Mouse (Mus musculus) left cerebral cortex, postnatal 25 days (tissue): ENCODE results near the gene Plekhh3. TPM values are rescaled to one million over a fixed set of nuclear protein-coding genes. Genes with fewer than 3 reads are reported as not detected.
A peak's percentile ranks its signal among the peaks of the same experiment; 100 is the strongest.

Experiments
- DNase-seq, 2 experiments: peaks; one replicate each; pipeline ENCODE4 v3.0.0; 2022; ENCODE audit warnings: low spot score in 2 of 2, mixed read lengths in 1 of 2
- intact Hi-C: fragments of 180-260 bp; cut with DNase I; formaldehyde crosslinking; loops from one replicate; pipeline ENCODE4 v1.15.1; 2025
- total RNA-seq, 2 experiments: library from RNA; stranded (reverse); gene quantifications; 2 replicates each; pipeline ENCODE4 v1.2.3; 2021

The Plekhh3 gene
- total RNA-seq, 2 experiments from 2014 or later = 8.8 to 11.5 TPM

- no peak for DNase-seq
- intact Hi-C loops = no loop called here
Measured at GRCm38 (mm10) chr11:101188166-101188805, 17.1 kb upstream of the Plekhh3 start.

GRCm38 (mm10) chr11:101187541-101187940 is 16.4 kb upstream of the Plekhh3 start:
- no peak for DNase-seq
- intact Hi-C loops = no loop called here

- intact Hi-C loops = no loop called here
- no peak for DNase-seq
Measured at GRCm38 (mm10) chr11:101186526-101187247, 15.5 kb upstream of the Plekhh3 start.

- DNase-seq = no peak
- intact Hi-C loops = no loop called here
Measured at GRCm38 (mm10) chr11:101185441-101185840, 14.3 kb upstream of the Plekhh3 start.

GRCm38 (mm10) chr11:101184984-101185383 is 13.8 kb upstream of the Plekhh3 start:
- intact Hi-C loops = no loop called here
- DNase-seq = no peak

- DNase-seq = no peak
- intact Hi-C loops = no loop called here
Measured at GRCm38 (mm10) chr11:101182771-101183517, 11.8 kb upstream of the Plekhh3 start.

GRCm38 (mm10) chr11:101181961-101182360 is 10.8 kb upstream of the Plekhh3 start:
- DNase-seq = no peak
- intact Hi-C loops = no loop called here

- DNase-seq = no peak
- intact Hi-C loops = no loop called here
Measured at GRCm38 (mm10) chr11:101180846-101181740, 9.9 kb upstream of the Plekhh3 start.

GRCm38 (mm10) chr11:101180261-101180660 is 9.1 kb upstream of the Plekhh3 start:
- no peak for DNase-seq
- intact Hi-C loops = no loop called here

GRCm38 (mm10) chr11:101179306-101179705 is 8.2 kb upstream of the Plekhh3 start:
- intact Hi-C loops = no loop called here
- no peak for DNase-seq

- no peak for DNase-seq
Measured at GRCm38 (mm10) chr11:101178061-101179058, 7.2 kb upstream of the Plekhh3 start.

GRCm38 (mm10) chr11:101176933-101177773 is 6.0 kb upstream of the Plekhh3 start:
- peak; percentile 73 to 81 for DNase-seq
- intact Hi-C loops = loop anchor here (2.0 kb wide), 2 partner anchors 82 to 94 kb away; partner anchors contain the start of genes Coasy and Psmc3ip

More at GRCm38 (mm10) chr11:101178061-101179058, 7.2 kb upstream of the Plekhh3 start:
- intact Hi-C loops = no loop called here

GRCm38 (mm10) chr11:101176117-101176691 is 5.1 kb upstream of the Plekhh3 start:
- DNase-seq = peak; percentile 56 to 67
- intact Hi-C loops = loop anchor here (2.0 kb wide), 2 partner anchors 81 to 93 kb away; partner anchors contain the start of genes Coasy and Psmc3ip

GRCm38 (mm10) chr11:101175636-101176116 is 4.5 kb upstream of the Plekhh3 start:
- peak in 1 of 2 experiments; percentile 79 for DNase-seq
- intact Hi-C loops = loop anchor here (2.0 kb wide), 2 partner anchors 81 to 93 kb away; partner anchors contain the start of genes Coasy and Psmc3ip

- intact Hi-C loops = no loop called here
- no peak for DNase-seq
Measured at GRCm38 (mm10) chr11:101174851-101175628, 3.9 kb upstream of the Plekhh3 start, which contains the start of gene Ccr10. Gene Ccr10 (minus strand): TSS chr11:101175443.

- intact Hi-C loops = no loop called here
- DNase-seq = no peak
Measured at GRCm38 (mm10) chr11:101174389-101174745, 3.2 kb upstream of the Plekhh3 start.
